Mouse (Mus musculus): ENCODE measurements around the gene Man1a. TPM values are rescaled to one million over a fixed set of nuclear protein-coding genes. Genes with fewer than 3 reads are reported as not detected.

Man1a gene
- polyA plus RNA-seq, 1 experiment from 2014 or later, result 10.3 TPM

DNA sequence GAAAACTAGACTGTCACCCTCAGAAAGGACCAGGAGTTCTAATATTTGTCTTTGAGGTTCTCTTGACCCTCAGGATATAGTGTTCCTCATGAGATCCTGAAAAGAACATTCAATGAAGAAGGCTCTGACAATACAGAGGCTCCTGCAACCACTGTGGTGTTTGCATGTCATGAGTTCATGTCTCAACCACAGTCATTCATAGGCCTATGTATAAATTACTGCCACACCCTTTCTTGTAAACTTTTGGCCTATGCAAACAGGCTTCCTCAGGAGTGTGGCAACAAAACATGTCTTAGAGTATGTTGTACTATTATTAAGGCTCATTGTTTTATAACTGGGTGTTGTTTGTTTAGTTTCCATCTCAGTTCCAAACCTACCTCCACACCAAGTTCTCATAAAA is 9.7 kb downstream of the Man1a start:
- Histone ChIP-seq H3K9me3 (replicated peaks; ENCODE audit: low read length) (no peaks in the 10 kb centered on the region), H3K4me1 (replicated peaks; ENCODE audit: insufficient read depth, low read length) (no peaks in the 10 kb centered on the region), H3K4me2 (ENCODE audit: low read length) (no peak overlapping the region), H3K27me3 (ENCODE audit: insufficient read depth, low read length) (no peaks in the 10 kb centered on the region), H3K4me3 (replicated peaks; ENCODE audit: low read depth, low read length) (no peak overlapping the region), H3K27ac (no peak overlapping the region), H3K36me3 (ENCODE audit: insufficient read depth, low read length) (no peaks in the 10 kb centered on the region), H3K9ac (ENCODE audit: low read depth, low read length) (no peak overlapping the region)
- no peak for TF ChIP-seq CTCF (IDR thresholded peaks at IDR 0.05; ENCODE audit: low read depth)
- no peak for DNase-seq (ENCODE audit: low spot score)
- no peak for ATAC-seq (replicated peaks; ENCODE audit: low FRiP score, low read depth)

DNA sequence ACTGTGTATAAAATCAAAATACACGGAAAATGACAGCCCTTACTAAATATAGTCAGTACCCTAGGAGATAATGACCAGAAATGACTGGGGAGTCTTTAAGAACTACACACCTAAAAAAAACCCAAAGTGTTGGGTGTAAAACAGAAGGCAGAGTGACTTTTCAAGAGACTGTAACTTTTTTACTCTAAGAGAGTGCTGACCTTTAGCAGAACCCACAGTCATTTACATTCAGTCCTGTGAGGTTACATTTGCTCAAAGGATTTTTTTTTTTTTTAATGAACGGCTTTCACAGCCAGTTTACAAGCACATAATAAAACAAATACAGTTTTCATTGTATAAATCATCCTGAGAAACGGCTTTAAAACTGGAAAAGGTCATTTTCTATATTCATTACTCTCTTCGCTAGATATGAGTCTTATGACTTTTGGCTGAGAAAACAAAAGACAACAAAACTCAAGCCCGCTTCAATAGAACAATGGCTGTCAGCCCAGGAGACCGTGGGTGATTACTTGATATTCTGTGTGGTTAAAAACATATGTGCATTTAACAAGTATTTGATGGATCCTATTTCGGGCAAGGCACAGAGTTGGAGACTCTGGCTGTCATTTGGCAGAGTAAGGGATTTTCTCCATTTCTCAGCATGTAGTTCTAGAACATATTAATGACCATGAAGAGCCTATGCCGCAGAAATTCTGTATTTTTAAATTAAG is 12.7 kb downstream of the Man1a start:
- Histone ChIP-seq H3K4me1 (replicated peaks; ENCODE audit: insufficient read depth, low read length) (no peaks in the 10 kb centered on the region), H3K9me3 (replicated peaks; ENCODE audit: low read length) (no peaks in the 10 kb centered on the region), H3K27ac (no peak overlapping the region), H3K27me3 (ENCODE audit: insufficient read depth, low read length) (no peaks in the 10 kb centered on the region), H3K4me2 (ENCODE audit: low read length) (no peak overlapping the region), H3K36me3 (ENCODE audit: insufficient read depth, low read length) (no peaks in the 10 kb centered on the region), H3K4me3 (replicated peaks; ENCODE audit: low read depth, low read length) (no peak overlapping the region), H3K9ac (ENCODE audit: low read depth, low read length) (no peak overlapping the region)
- ATAC-seq (replicated peaks; ENCODE audit: low FRiP score, low read depth) (no peak), DNase-seq (ENCODE audit: low spot score) (peak; percentile 28)
- no peak for TF ChIP-seq CTCF (IDR thresholded peaks at IDR 0.05; ENCODE audit: low read depth)
- 52% methylated on average over 8 of the region's 8 CpGs for WGBS

DNA sequence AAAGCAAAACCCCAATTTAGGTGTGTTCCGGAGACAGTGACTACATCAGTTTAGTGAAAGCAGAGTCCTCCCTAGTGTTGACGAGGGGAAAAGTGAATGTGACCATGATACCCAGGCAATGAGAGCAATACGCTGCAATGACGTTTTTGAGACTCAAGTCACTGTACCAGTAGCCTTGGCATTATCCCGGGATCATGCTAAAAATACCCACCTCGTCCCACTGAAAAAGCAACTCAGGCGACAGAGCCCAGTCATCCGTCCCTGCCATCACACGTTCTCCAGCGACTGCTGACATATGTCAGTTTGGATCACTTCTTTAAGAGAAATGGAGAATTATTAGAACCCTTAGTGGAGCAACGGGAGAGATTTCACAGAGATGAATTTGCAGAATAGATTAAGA is 13.6 kb downstream of the Man1a start:
- no peak for TF ChIP-seq CTCF (IDR thresholded peaks at IDR 0.05; ENCODE audit: low read depth)
- no peak overlapping the region for H3K9ac ChIP-seq (ENCODE audit: low read depth, low read length)
- H3K36me3 ChIP-seq (ENCODE audit: insufficient read depth, low read length), result no peaks in the 10 kb centered on the region
- DNase-seq (ENCODE audit: low spot score), result no peak
- ATAC-seq (replicated peaks; ENCODE audit: low FRiP score, low read depth), result no peak
- H3K27ac ChIP-seq, result no peak overlapping the region
- 91% methylated on average over 11 of the region's 11 CpGs for WGBS
- no peaks in the 10 kb centered on the region for H3K27me3 ChIP-seq (ENCODE audit: insufficient read depth, low read length)
- no peaks in the 10 kb centered on the region for H3K9me3 ChIP-seq (replicated peaks; ENCODE audit: low read length)
- H3K4me1 ChIP-seq (replicated peaks; ENCODE audit: insufficient read depth, low read length), result no peaks in the 10 kb centered on the region
- H3K4me3 ChIP-seq (replicated peaks; ENCODE audit: low read depth, low read length), result no peak overlapping the region
- no peak overlapping the region for H3K4me2 ChIP-seq (ENCODE audit: low read length)

GRCm38 (mm10) chr10:54061159-54061558 is 15.2 kb downstream of the Man1a start:
- no peak overlapping the region for H3K4me3 ChIP-seq (replicated peaks; ENCODE audit: low read depth, low read length)
- DNase-seq (ENCODE audit: low spot score) (no peak), ATAC-seq (replicated peaks; ENCODE audit: low FRiP score, low read depth) (no peak)
- H3K27me3 ChIP-seq (ENCODE audit: insufficient read depth, low read length), result no peaks in the 10 kb centered on the region
- no peak for TF ChIP-seq CTCF (IDR thresholded peaks at IDR 0.05; ENCODE audit: low read depth)
- H3K36me3 ChIP-seq (ENCODE audit: insufficient read depth, low read length), result no peaks in the 10 kb centered on the region
- H3K4me2 ChIP-seq (ENCODE audit: low read length), result no peak overlapping the region
- over 99% methylated on average over 4 of the region's 4 CpGs for WGBS
- no peak overlapping the region for H3K27ac ChIP-seq
- H3K4me1 ChIP-seq (replicated peaks; ENCODE audit: insufficient read depth, low read length), result no peaks in the 10 kb centered on the region
- H3K9ac ChIP-seq (ENCODE audit: low read depth, low read length), result no peak overlapping the region
- H3K9me3 ChIP-seq (replicated peaks; ENCODE audit: low read length), result no peaks in the 10 kb centered on the region

- Histone ChIP-seq H3K4me1 (replicated peaks; ENCODE audit: insufficient read depth, low read length) (no peaks in the 10 kb centered on the region), H3K36me3 (ENCODE audit: insufficient read depth, low read length) (no peaks in the 10 kb centered on the region), H3K4me2 (ENCODE audit: low read length) (no peak overlapping the region), H3K4me3 (replicated peaks; ENCODE audit: low read depth, low read length) (no peak overlapping the region), H3K27me3 (ENCODE audit: insufficient read depth, low read length) (no peaks in the 10 kb centered on the region), H3K9me3 (replicated peaks; ENCODE audit: low read length) (no peaks in the 10 kb centered on the region), H3K27ac (no peak overlapping the region), H3K9ac (ENCODE audit: low read depth, low read length) (no peak overlapping the region)
- no peak for DNase-seq (ENCODE audit: low spot score)
- no peak for TF ChIP-seq CTCF (IDR thresholded peaks at IDR 0.05; ENCODE audit: low read depth)
- WGBS, result 80% methylated on average over 7 of the region's 7 CpGs
- ATAC-seq (replicated peaks; ENCODE audit: low FRiP score, low read depth), result no peak
Measured at GRCm38 (mm10) chr10:54060587-54060986, 15.8 kb downstream of the Man1a start.

DNA sequence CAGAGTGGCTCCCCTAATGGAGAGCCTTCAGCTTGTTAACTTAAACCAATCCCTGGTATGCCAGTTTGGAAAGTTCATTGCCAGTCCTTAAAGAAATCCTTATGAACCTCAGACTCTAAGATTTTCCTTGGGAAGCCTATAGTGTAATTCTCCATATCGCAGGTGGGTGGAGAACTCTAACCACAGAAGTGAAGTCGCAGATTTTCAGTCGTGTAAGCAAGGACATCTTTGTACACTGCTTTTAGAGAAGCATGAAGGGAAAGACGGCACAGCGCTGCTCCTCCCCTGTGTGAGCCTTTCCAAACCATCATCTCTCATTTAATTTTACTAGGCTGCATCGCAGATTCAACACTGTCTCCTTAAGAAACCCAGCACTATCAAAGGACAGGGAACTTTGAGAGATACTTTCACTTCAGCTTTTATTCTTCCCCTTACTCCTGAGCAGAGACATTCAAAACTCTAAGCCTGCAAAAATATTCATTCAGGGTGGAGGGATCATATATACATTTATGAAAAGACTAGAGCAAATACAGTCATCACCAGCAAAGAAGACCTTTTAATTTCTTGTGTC is 16.6 kb downstream of the Man1a start:
- Histone ChIP-seq H3K9me3 (replicated peaks; ENCODE audit: low read length) (no peaks in the 10 kb centered on the region), H3K27me3 (ENCODE audit: insufficient read depth, low read length) (no peaks in the 10 kb centered on the region), H3K36me3 (ENCODE audit: insufficient read depth, low read length) (no peaks in the 10 kb centered on the region), H3K4me1 (replicated peaks; ENCODE audit: insufficient read depth, low read length) (no peaks in the 10 kb centered on the region), H3K4me2 (ENCODE audit: low read length) (no peak overlapping the region), H3K9ac (ENCODE audit: low read depth, low read length) (no peak overlapping the region), H3K27ac (no peak overlapping the region), H3K4me3 (replicated peaks; ENCODE audit: low read depth, low read length) (no peak overlapping the region)
- peak; percentile 52; the same call in 1 of the 2 replicates for TF ChIP-seq CTCF (IDR thresholded peaks at IDR 0.05; ENCODE audit: low read depth)
- ATAC-seq (replicated peaks; ENCODE audit: low FRiP score, low read depth) (no peak), DNase-seq (ENCODE audit: low spot score) (peak; percentile 41)
- 60% methylated on average over 6 of the region's 6 CpGs for WGBS

All from kidney, postnatal 0 days (tissue).